Mouse (Mus musculus) MEL (cell line): Measurements from ENCODE around the gene Alox5ap. TPM values are rescaled to one million over a fixed set of nuclear protein-coding genes. Genes with fewer than 3 reads are reported as not detected.

Experiments
- DNase-seq: peaks from one replicate; pipeline ENCODE4 v3.0.0; 2011; ENCODE audit warnings: low read depth, low spot score
- H3K27ac ChIP-seq: 2 replicates; pipeline ENCODE4 v1.5.1; 2012; ENCODE audit warnings: low read depth, mild to moderate bottlenecking, control low read depth, low read length, moderate library complexity; ENCODE audit not compliant: control insufficient read depth
- H3K27me3 ChIP-seq, 2 experiments: fragments of 150-350 bp in 1 of 2; sonication (generic) in 1 of 2; 2 replicates each; pipeline ENCODE4 v1.6.1; 2012; ENCODE audit warnings: low read length in 2 of 2, mild to moderate bottlenecking in 2 of 2, improper control_type of control experiment in 1 of 2, moderate library complexity in 1 of 2; ENCODE audit not compliant: insufficient read depth in 2 of 2, control insufficient read depth in 1 of 2
- H3K36me3 ChIP-seq, 2 experiments: 2 replicates each; pipeline ENCODE4 v1.6.1; 2012 to 2014; ENCODE audit warnings: low read length in 2 of 2, improper control_type of control experiment in 1 of 2, inconsistent platforms in 1 of 2, mild to moderate bottlenecking in 1 of 2; ENCODE audit not compliant: insufficient read depth in 2 of 2, control insufficient read depth in 1 of 2
- H3K4me1 ChIP-seq, 2 experiments: fragments of 150-350 bp in 1 of 2; sonication (generic) in 1 of 2; 2 replicates each; pipeline ENCODE4 v1.6.1; 2012; ENCODE audit warnings: low read length in 2 of 2, improper control_type of control experiment in 1 of 2, mild to moderate bottlenecking in 1 of 2; ENCODE audit not compliant: insufficient read depth in 2 of 2, control insufficient read depth in 1 of 2
- H3K4me3 ChIP-seq, 2 experiments: fragments of 150-350 bp in 1 of 2; sonication (generic) in 1 of 2; 2 replicates each; pipeline ENCODE4 v1.5.1; 2012; ENCODE audit warnings: low read depth in 2 of 2, low read length in 2 of 2, mild to moderate bottlenecking in 2 of 2, moderate library complexity in 2 of 2, control low read depth in 1 of 2, improper control_type of control experiment in 1 of 2; ENCODE audit not compliant: control insufficient read depth in 1 of 2, insufficient read depth in 1 of 2
- H3K79me2 ChIP-seq: 2 replicates; pipeline ENCODE4 v1.6.1; 2012; ENCODE audit warnings: mild to moderate bottlenecking, low read length, moderate library complexity; ENCODE audit not compliant: control insufficient read depth, poor library complexity, insufficient read depth
- H3K9ac ChIP-seq: 2 replicates; pipeline ENCODE4 v1.6.1; 2012; ENCODE audit warnings: low read depth, mild to moderate bottlenecking, control low read depth, low read length, moderate library complexity; ENCODE audit not compliant: control insufficient read depth, poor library complexity, severe bottlenecking
- H3K9me3 ChIP-seq: fragments of 150-350 bp; sonication (generic); replicated peaks from 2 replicates; pipeline ENCODE4 v1.6.1; 2012; ENCODE audit warnings: mild to moderate bottlenecking, low read length, improper control_type of control experiment, moderate library complexity; ENCODE audit not compliant: insufficient read depth
- CTCF ChIP-seq, 3 experiments: IDR thresholded peaks in 2 of 3; conservative IDR thresholded peaks in 1 of 3; 2 replicates each; pipeline ENCODE4 v1.5.1; 2011 to 2012; ENCODE audit warnings: low read length in 3 of 3, low read depth in 2 of 3, mild to moderate bottlenecking in 2 of 3, improper control_type of control experiment in 1 of 3, inconsistent platforms in 1 of 3, mixed read lengths in 1 of 3, moderate library complexity in 1 of 3; ENCODE audit not compliant: control insufficient read depth in 1 of 3, insufficient read depth in 1 of 3, poor library complexity in 1 of 3, severe bottlenecking in 1 of 3
- GABPA ChIP-seq: IDR thresholded peaks from 2 replicates; pipeline ENCODE4 v1.6.1; 2012; ENCODE audit warnings: low read depth, mild to moderate bottlenecking, inconsistent platforms, low read length, improper control_type of control experiment, moderate library complexity
- GATA1 ChIP-seq: IDR thresholded peaks from 2 replicates; pipeline ENCODE4 v1.6.1; 2011; ENCODE audit warnings: low read depth, low read length, improper control_type of control experiment
- JUND ChIP-seq: IDR thresholded peaks from 2 replicates; pipeline ENCODE4 v1.6.1; 2011; ENCODE audit warnings: low read depth, mild to moderate bottlenecking, improper control_type of control experiment, low read length
- KAT2A ChIP-seq: conservative IDR thresholded peaks from 2 replicates; pipeline ENCODE4 v1.6.1; 2012; ENCODE audit warnings: low read depth, low read length, improper control_type of control experiment, inconsistent platforms
- MAFK ChIP-seq: IDR thresholded peaks from 2 replicates; pipeline ENCODE4 v1.6.1; 2011; ENCODE audit warnings: low read depth, mild to moderate bottlenecking, low read length, improper control_type of control experiment, borderline replicate concordance
- MAX ChIP-seq: IDR thresholded peaks from 2 replicates; pipeline ENCODE4 v1.6.1; 2011; ENCODE audit warnings: low read length, improper control_type of control experiment
- MEF2A ChIP-seq: IDR thresholded peaks from 2 replicates; pipeline ENCODE4 v1.6.1; 2014; ENCODE audit warnings: low read depth, mild to moderate bottlenecking, inconsistent platforms, low read length, improper control_type of control experiment; ENCODE audit not compliant: poor library complexity, insufficient replicate concordance, severe bottlenecking; ENCODE audit errors: extremely low read depth
- POLR2AphosphoS5 ChIP-seq: IDR thresholded peaks from 2 replicates; pipeline ENCODE4 v1.6.1; 2012; ENCODE audit warnings: low read depth, borderline replicate concordance, mild to moderate bottlenecking, inconsistent platforms, low read length, moderate library complexity, mixed read lengths
- RAD21 ChIP-seq: IDR thresholded peaks from 2 replicates; pipeline ENCODE4 v1.6.1; 2011; ENCODE audit warnings: mild to moderate bottlenecking, low read depth, low read length, improper control_type of control experiment
- SIN3A ChIP-seq: IDR thresholded peaks from 2 replicates; pipeline ENCODE4 v1.6.1; 2012; ENCODE audit warnings: low read length, improper control_type of control experiment, inconsistent platforms
- SMC3 ChIP-seq: IDR thresholded peaks from 2 replicates; pipeline ENCODE4 v1.6.1; 2011; ENCODE audit warnings: low read depth, low read length, improper control_type of control experiment
- UBTF ChIP-seq: IDR thresholded peaks from 2 replicates; pipeline ENCODE4 v1.6.1; 2012; ENCODE audit warnings: low read depth, mild to moderate bottlenecking, inconsistent platforms, low read length, improper control_type of control experiment, moderate library complexity, borderline replicate concordance; ENCODE audit not compliant: insufficient read depth
- USF1 ChIP-seq: IDR thresholded peaks from 2 replicates; pipeline ENCODE4 v1.6.1; 2014; ENCODE audit warnings: low read depth, mild to moderate bottlenecking, inconsistent platforms, low read length, improper control_type of control experiment, moderate library complexity
- ZC3H11A ChIP-seq: IDR thresholded peaks from 2 replicates; pipeline ENCODE4 v1.6.1; 2012; ENCODE audit warnings: low read depth, mild to moderate bottlenecking, inconsistent platforms, low read length, improper control_type of control experiment
- ZKSCAN1 ChIP-seq: IDR thresholded peaks from 2 replicates; pipeline ENCODE4 v1.6.1; 2012; ENCODE audit warnings: low read depth, mild to moderate bottlenecking, inconsistent platforms, low read length, improper control_type of control experiment, moderate library complexity
- ZMIZ1 ChIP-seq: IDR thresholded peaks from 2 replicates; pipeline ENCODE4 v1.6.1; 2012; ENCODE audit warnings: low read depth, mild to moderate bottlenecking, inconsistent platforms, low read length, improper control_type of control experiment, moderate library complexity
- polyA plus RNA-seq, 2 experiments: library from polyadenylated mRNA; stranded (reverse) in 1 of 2; unstranded in 1 of 2; fragments of >175 nt in 1 of 2; fragments of >200 nt in 1 of 2; gene quantifications; 2 replicates each; pipeline versions ENCODE4 v1.2.1 to v1.2.4; 2012; ENCODE audit warnings: low replicate concordance in 2 of 2, low read depth in 1 of 2; ENCODE audit not compliant: insufficient read length in 2 of 2, insufficient read depth in 1 of 2, missing spikeins in 1 of 2
- total RNA-seq: library from RNA; depleted of rRNA; stranded (reverse); fragments of 300-350 nt; gene quantifications from 2 replicates; pipeline ENCODE4 v1.2.3, GENCODE M21; 2012

Alox5ap gene
- total and polyA plus RNA-seq, 3 experiments, result 56.4 to 157 TPM; not detected in 1

- TF ChIP-seq USF1 (no peak), MEF2A (no peak), POLR2AphosphoS5 (no peak), CTCF (IDR thresholded peaks at IDR 0.05 in 2 of 3, conservative IDR thresholded peaks at IDR 0.05 in 1 of 3; ENCODE audit: control insufficient read depth in 1 of 3, insufficient read depth in 1 of 3, low read depth in 2 of 3, low read length in 3 of 3, poor library complexity in 1 of 3, severe bottlenecking in 1 of 3) (peak; percentile 77 to 93 (median 90)), ZMIZ1 (no peak), SMC3 (peak; percentile 93), SIN3A (0 out of 2 replicates have a peak, but pooled peaks have one; percentile 23), JUND (no peak), RAD21 (peak; percentile 90), MAFK (no peak), KAT2A (no peak), ZC3H11A (peak; percentile 81)
- Histone ChIP-seq H3K4me1 (no peaks in the 10 kb centered on the region), H3K27me3 (no peaks in the 10 kb centered on the region), H3K9ac (no peak overlapping the region), H3K4me3 (no peak overlapping the region), H3K36me3 (no peaks in the 10 kb centered on the region), H3K9me3 (no peaks in the 10 kb centered on the region), H3K79me2 (no peaks in the 10 kb centered on the region), H3K27ac (no peak overlapping the region)
- DNase-seq, result peak; percentile 71
Measured at GRCm38 (mm10) chr5:149283009-149283408, 18.4 kb downstream of the Alox5ap start.

- no peak overlapping the region for H3K4me3 ChIP-seq
- peak; percentile 92 for TF ChIP-seq ZKSCAN1
- TF ChIP-seq GABPA, result no peak
- no peak for TF ChIP-seq MAX
- TF ChIP-seq RAD21, result no peak
- TF ChIP-seq UBTF, result no peak
- no peak for TF ChIP-seq GATA1
- TF ChIP-seq, all 39 proteins: peak for 1
- no peaks in the 10 kb centered on the region for H3K9me3 ChIP-seq
- no peaks in the 10 kb centered on the region for H3K79me2 ChIP-seq
- no peaks in the 10 kb centered on the region for H3K27me3 ChIP-seq
- no peak overlapping the region for H3K27ac ChIP-seq
- H3K36me3 ChIP-seq, result no peaks in the 10 kb centered on the region
- H3K4me1 ChIP-seq, result no peaks in the 10 kb centered on the region
- no peak for DNase-seq
- no peak overlapping the region for H3K9ac ChIP-seq
Measured at GRCm38 (mm10) chr5:149283821-149284220, 19.3 kb downstream of the Alox5ap start.
